Mouse (Mus musculus): ENCODE data around the gene Tmtc2.

Tmtc2 gene

DNA sequence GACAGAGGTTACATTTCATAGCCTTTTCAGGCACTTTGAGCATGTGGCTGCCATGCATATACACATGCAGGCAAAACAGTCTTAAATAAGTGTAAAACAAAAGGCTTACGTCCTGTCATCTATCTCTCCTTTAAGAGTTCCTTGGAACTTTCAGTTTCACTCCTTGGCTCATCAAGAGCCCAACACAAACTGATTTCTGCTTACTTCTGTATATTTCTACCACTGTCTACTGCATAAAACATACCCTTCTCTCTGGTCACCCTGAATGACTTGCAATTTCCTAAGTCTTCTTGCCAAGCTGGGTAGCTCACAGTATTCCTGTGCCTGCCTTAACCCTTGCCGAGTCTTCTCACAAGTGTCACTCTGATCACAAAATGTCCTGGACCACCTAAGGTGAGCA, 26.2 kb downstream of the Tmtc2 start:
- in situ Hi-C loops (cut with MboI; ENCODE audit: unreplicated experiment in 2 of 2): no loop called here

DNA sequence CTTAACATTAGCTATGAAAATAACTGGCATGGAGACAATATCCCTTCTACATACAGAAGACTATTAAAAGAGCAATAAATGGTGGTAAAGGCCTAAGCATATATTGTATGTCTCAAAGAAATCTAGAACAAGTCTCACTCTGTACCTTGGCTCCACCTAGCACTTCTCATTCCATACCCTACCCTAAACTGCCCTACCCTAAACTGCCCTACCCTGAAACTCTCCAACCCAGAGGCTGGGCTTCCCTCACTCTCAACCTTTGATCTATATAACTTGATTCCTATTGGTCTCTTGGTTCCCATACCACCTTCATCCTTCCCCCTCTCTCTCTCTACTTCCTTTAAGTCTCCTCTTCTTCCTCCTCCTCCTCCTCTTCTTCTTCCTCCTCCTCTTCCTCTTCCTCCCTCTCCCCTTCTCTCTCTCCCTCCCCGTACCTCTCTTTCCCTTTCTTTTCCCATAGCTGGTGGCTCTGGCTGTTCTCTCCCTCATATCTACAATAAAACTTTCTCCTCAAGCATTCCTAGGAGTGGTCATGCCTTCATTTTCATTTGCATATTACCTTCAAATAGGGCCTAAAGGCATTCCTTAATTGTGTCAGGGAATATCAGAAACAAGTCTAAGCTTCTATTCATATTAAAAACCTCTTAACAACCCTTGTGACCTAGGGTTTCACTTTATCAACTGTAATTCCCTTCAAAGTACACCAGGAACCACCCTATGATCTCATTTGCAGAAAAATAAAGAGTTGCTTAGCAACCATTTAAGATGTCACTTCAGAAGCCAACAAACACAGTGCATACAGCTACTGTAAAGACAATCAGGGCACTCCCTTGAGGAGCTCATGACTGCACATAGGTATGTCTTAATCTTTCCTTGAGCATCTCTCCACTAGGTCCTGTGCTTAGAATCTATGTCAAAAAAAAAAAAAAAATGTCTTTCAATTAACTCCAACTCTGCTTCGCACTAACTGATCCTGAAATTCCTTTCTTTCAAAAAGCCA, 29.9 kb downstream of the Tmtc2 start:
- in situ Hi-C loops (cut with MboI; ENCODE audit: unreplicated experiment in 2 of 2): no loop called here

DNA sequence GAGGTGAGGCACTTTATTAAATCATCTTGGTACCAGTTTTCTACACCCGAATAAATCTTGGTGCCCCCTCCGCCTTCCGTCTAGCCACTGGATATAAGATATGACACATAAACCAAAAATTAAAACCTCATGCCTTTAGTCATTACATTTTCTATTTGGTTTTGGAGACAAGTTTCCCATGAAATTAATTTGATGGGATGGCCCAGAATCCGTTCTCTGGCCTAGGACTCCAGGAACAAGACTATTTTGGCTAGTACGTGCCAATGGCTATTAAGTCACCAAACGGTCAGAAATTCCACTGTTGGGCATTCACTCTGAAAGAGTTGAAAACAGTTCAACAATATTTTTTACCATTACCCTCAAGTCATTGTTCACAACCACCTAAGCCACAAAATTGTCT, 32.2 kb downstream of the Tmtc2 start:
- in situ Hi-C loops (cut with MboI; ENCODE audit: unreplicated experiment in 2 of 2): no loop called here

DNA sequence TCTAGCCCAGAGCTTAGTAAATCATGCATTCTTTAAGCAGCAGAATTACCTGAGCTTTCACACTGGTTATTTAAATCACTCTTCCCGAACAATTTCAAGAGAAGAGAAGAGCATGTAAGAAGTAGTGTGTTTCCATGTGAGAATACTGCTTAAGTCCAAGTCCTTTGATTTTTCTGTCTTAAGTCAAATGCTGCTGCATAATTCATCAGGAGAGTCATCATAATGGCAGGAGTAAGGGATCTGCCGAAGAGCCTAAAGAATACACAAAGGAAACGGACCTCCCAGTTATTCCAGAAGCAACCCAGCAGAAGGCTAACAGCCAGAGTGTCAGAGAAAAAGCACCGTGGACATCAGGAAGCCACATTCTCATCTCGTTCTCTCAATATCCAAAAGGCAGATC, 34.6 kb downstream of the Tmtc2 start:
- in situ Hi-C loops (cut with MboI; ENCODE audit: unreplicated experiment in 2 of 2): no loop called here

DNA sequence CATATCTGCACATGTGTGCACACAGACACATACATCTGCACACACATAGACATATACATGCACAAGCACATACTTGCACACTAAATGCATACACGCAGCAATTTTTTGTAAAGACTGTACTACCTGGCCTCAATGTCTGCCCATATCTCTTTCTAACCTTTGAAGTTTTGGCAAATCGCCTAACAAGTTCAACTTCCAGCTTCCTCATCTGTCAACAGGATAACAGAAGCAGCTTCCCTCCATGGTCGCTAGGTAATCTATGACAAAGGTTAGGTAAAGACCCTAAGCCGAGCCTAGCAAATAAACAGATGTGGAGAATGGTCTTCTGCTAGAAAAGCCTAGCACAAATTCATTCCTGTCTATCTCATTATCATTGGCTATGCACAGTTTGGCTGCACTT, 37.3 kb downstream of the Tmtc2 start:
- in situ Hi-C loops (cut with MboI; ENCODE audit: unreplicated experiment in 2 of 2): no loop called here

DNA sequence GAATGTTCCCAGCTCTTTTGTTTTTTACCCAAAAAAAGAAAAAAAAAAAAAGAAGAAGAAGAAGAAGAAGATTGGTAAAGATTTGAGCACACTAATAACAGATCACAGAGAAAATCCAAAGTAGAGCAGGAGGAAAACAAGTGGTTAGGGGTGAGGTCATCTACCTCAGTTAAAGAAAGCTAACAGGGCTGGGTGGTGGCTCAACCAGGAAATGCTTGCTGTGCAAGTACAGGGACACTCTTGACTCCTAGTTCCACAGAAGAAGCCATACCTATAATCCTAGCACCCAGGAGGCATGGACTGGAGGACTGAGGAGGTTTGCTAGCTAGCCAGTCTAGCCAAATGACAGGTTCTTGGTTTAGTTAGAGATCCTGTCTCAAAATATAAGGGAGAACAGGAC, 38.4 kb downstream of the Tmtc2 start:
- in situ Hi-C loops (cut with MboI; ENCODE audit: unreplicated experiment in 2 of 2): no loop called here

DNA sequence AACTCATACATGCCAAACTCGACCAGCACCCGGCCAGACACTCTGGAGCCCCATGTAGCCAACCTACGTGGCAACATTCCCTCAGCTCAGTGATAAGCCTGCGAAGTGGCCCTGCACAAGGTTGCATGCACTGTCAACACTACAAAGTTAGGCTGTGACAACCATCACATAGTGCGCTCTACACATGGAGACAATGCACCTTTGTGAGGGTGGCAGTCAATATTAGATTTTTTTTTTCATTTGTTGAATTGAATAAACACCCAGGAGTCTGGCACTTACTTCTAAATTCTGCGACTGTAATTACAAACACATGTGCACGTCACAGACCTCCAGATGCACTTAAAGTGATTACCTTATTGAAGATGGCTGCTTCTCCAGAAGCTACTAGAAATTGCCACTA, 41.5 kb downstream of the Tmtc2 start:
- in situ Hi-C loops (cut with MboI; ENCODE audit: unreplicated experiment in 2 of 2): no loop called here

DNA sequence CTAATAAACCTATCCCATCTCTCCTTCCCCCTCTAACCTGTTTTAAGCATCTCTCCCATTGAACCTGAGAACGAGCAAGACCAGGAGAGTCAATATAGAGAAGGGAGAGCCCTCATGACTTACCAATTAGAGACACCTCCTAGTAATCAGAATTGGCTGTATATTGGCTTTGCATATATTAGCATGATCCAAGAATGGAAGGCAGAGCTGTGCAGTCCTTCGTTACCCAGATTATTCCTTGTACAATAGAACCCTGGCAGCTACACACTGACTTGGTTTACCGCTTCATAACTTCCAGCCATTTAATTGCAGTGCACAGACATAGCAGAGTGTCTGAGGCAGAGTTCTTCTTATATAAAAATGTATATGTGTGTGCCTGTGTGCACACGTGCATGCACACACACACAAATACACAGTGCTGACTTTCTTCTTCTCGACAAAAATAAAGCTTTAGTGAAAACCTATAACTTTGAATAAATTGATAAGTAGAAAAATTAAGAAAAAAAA, 42.2 kb downstream of the Tmtc2 start:
- in situ Hi-C loops (cut with MboI; ENCODE audit: unreplicated experiment in 2 of 2): no loop called here

DNA sequence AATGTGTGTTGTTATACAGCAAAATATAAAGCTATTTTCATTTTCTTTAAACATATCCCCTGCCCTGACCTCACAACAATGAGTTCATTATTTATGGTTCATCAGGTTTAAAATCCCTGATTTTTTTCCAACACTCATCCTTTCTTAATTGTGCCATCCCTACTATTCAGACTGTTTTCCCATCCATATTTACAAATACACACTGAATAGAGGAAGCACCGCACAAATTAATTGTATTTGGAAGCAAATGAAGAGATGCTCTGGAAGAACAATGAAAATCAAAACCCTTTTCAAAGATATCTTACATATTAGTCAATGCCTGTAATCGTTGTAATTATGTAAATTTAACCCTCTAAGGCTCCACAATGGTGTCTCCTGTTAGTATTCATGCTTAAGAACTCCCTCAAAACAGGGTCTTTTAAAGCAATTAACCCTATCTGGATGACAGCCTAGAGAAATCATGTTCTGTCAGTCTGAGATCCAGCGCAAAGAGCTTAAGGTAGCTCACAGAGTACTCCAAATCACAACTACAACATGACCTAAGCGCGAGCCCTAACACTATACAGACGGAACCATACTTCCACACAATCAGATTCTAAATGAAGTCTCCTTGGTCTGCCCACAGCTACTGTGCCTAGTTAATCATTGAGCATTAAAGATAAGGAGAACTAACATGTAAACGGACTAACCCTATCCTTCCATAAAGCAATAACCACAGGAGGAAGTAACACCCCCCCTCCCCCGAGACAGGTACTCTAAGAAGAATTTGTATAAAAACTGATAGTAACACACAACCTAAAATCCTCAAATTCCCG, 43.0 kb downstream of the Tmtc2 start:
- in situ Hi-C loops (cut with MboI; ENCODE audit: unreplicated experiment in 2 of 2): no loop called here

DNA sequence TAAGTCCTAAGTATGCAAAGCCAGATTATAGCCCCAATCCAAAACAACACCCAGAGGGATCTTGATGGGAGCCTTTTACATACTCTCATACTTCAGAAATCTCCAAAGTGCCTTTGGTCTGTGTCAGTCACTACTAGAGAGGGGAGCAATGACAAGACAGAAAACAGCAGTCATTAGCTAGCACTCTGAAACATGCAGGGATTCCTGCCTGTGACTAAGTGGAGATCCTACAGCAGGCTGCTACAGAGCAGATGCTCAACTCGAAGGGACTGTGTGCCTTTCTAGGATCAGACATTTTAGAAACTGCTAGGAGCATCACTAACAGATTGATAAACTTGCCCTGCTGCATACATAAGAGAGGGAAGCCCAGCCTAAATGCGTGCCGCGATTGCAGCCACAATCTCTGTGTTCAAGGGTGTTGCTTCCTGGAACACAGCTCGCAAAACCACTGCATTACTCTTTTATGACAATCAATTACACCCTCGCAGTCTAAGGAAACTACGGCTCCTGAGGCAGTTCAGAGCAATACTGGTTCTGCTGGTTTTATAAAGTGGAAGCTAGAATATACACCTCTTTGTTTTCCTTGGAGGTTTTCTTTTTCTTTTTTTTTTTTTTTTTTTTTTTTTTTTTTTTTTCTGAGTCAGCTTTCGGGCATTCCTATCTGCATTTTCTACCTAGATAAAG, 50.7 kb downstream of the Tmtc2 start:
- in situ Hi-C loops (cut with MboI; ENCODE audit: unreplicated experiment in 2 of 2): no loop called here

DNA sequence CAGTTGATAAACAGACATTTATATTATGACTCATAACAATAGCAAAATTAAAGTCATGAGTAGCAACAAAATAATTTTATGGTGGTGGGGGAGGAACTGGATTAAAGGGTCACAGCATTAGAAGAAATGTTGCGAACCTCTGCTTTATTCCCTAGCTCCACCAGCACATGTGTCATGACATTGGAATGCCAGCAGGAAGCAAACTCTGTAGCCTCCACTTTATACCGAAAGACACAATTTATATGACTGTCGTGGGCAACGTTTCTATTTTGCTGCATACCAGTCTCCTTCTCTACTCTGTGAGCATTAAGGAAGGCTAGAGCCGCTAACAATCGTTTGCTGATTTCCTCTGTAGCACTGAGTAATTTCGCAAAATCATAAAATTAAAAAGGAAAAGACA, 51.8 kb downstream of the Tmtc2 start:
- in situ Hi-C loops (cut with MboI; ENCODE audit: unreplicated experiment in 2 of 2): no loop called here

DNA sequence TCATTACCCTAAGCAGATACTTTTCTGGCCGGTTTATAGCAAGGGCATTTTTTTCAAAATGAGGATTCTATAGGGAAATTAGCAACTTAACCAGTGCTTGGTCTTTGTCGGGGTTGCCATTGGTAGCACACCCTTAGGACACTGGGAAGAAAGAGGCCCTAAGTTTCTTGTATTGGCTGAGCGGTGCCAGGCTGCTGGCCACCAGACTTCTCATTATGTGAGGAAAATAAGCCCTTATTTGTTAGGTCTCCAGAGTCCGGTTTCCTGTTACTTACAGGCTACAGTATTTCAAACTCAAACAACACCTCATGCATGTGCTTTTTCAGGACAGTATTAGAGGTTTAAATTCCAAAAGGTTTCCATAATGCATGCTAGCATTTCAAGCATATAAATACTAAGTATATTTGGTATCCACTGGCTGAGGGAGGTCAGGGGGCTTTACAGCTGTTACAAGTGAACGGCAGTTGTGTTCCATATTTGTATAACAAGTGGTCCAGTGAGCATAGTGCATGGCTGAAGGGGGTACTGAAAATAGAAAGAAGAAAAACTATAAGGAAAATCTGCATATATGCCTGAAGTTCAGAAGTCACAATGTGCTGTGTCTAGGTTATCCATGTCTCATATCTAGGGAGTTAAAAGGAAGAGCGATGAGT, 55.0 kb downstream of the Tmtc2 start:
- in situ Hi-C loops (cut with MboI; ENCODE audit: unreplicated experiment in 2 of 2): no loop called here

DNA sequence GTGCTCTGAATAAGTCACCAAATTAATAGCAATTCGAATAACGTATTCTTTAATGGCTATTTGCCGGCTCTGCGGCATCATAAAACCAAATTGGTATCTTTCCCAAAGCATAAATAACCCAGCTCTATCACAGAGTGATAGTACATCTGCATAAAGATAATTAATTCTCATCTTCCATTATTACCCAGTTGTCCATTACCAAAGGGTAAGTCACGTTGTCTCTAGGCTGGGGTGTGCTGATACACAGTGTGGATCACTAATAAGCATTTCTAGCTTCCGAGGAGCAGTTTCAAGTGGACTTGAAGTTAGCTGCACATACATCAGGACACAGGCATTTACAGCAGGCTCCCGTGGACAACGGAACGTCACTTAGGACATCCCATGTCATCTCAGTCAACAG, 56.1 kb downstream of the Tmtc2 start:
- in situ Hi-C loops (cut with MboI; ENCODE audit: unreplicated experiment in 2 of 2): no loop called here

DNA sequence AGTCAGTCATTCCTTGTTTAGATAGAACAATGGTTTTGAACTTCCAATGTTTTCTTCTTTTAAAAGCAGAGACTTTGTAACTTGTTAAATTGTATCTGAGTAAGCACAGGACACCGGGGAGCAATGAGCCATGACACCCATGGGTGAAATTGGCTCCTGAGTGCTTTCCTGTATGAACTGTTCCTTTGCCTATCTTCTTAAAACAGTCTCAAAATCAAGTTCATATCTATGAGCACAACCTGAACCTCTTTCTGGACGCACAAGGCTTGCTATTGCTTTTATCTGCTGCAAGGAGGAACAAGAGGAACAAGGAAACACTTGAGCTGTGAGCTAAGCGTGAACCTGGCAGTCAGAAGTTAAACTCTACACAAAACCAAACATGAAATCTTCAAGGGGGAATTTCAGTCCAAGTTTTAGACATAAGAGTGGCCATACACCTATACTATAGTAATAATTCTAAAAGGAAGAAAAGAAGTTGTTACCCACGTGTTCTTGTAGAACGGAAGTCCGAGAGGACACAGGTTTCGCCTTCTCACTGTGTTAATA, 60.4 kb downstream of the Tmtc2 start:
- in situ Hi-C loops (cut with MboI; ENCODE audit: unreplicated experiment in 2 of 2): no loop called here

DNA sequence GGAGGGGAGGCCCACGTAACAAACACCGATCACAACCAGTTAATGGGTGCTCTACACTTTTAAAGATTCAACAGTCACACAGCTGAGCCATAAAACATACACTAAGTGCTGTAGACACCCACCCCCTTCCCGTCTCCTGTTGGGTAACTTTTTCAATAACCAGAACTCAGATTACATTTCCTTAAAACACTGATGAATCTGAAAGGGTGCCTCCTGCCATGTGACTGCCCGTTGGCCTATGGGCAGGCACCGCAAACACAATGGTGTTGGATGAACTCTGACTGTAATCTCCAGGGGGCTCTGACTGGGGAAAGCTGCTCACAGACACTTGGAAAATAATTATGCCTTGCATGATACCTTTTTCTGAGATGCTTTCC, 64.4 kb downstream of the Tmtc2 start:
- in situ Hi-C loops (cut with MboI; ENCODE audit: unreplicated experiment in 2 of 2): no loop called here

DNA sequence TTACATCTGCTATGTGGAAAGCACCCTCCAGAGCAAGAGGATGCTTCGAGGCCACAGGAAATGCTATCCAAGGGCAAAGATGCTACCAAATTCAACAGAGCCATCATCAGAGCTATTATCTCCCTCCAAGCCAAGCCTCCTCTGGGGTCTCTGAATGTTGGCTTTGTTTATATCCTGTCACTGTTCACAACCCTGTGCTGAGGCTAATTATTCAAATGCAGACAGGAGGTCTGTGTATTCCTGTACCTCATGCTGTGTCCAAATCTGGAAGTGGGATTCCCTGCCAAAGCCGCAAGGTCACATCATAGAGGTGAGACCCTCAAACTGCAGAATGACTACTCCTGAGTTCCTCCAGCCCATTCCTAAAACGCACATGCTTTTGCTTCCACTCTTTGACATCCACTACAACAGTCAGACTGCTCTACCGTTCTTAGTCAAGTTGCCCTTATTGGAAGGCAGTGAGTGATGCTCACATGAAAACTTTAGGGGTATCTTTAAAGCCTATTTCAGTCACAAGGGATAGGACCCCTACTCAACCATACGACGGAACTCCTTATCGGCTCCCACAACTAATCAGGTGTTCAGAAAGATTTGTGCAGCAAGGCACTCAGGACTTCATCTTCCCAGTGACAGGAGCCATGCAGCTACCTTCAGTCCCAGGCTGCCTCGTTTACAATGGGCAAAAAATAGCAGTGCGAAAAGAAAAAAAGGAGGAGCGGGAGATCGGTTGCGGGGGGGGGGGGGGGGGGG, 64.9 kb downstream of the Tmtc2 start:
- in situ Hi-C loops (cut with MboI; ENCODE audit: unreplicated experiment in 2 of 2): no loop called here

DNA sequence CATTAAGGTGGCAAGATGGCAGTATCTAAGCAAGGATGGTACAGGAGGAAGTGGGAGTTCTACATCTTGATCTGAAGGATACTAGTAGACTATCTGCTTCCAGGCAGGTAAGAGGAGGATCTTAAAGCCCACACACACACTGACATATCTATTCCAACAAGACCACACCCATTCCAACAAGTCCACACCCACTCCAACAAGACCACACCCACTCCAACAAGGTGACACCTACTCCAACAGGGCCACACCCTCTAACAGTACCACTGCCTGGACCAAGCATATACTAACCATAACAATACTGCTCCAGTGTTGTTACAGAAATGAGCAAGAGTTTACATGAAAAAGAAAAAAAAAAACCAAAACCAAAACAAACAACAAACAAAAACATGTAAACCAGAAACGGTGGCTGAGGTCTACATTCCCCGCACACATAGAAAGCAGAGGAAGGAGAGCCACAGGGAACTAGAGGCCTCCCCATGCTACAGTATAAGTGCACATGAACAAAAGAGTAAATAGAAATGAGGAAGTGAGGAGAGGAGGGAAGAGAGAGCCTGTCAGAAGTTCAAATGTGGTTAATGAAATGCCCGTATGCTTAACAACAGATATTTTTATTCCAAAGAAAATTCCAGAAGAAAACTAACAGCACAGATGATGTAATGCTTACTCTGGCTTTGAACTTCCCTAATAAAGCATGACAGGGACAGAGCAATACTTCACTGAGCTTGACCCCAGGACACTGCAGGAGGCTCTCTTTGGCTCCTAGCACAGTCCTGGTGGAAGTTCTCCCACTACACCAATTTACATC, 66.1 kb downstream of the Tmtc2 start:
- in situ Hi-C loops (cut with MboI; ENCODE audit: unreplicated experiment in 2 of 2): no loop called here

DNA sequence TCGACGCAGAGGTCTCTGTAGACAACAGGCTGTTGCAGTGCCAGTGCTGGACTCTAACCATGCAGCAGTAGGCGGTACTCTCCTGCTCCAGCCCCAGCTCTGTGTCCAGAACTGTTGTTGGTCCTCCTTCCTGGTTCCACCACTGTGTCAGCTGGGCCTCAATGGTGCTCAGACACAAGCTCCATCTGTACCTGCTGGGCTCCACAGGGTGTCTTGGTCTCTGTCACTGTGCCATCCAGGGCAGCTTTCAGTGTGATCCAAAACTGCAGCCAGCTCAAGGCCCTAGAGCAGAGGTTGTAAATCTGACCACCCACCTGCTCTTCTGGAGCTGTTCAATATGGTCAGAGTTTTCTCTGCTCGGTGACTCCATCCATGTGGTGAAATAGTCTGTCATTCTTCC, 68.2 kb downstream of the Tmtc2 start:
- in situ Hi-C loops (cut with MboI; ENCODE audit: unreplicated experiment in 2 of 2): no loop called here

DNA sequence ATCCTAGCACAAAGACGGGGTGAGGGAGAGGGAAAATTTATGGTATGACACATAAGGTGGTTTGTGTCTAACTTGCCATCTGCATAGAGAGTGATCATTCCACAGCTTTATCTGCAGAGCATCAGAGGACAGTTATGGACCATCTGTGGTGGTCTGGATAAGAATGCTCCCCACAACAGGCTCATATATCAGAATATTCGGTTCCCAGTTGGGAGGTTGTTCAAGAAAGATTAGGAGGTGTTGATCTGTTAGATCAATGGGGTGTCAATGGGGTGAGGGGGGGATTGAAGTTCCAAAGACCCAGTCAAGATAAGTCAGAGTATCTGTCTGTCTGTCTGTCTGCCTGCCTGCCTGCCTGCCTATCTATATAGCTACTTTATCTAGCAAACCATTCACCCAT, 69.8 kb downstream of the Tmtc2 start:
- in situ Hi-C loops (cut with MboI; ENCODE audit: unreplicated experiment in 2 of 2): no loop called here
